Mouse (Mus musculus): ENCODE results near the gene Mmp19. TPM values are rescaled to one million over a fixed set of nuclear protein-coding genes. Genes with fewer than 3 reads are reported as not detected.
A peak's percentile ranks its signal among the peaks of the same experiment; 100 is the strongest.

The Mmp19 gene
- 0.83 and 0.93 TPM in 2 replicates for polyA plus RNA-seq (2016; fragmentation: Nextera tagmentation; extraction: Ambion mirVana)

DNA sequence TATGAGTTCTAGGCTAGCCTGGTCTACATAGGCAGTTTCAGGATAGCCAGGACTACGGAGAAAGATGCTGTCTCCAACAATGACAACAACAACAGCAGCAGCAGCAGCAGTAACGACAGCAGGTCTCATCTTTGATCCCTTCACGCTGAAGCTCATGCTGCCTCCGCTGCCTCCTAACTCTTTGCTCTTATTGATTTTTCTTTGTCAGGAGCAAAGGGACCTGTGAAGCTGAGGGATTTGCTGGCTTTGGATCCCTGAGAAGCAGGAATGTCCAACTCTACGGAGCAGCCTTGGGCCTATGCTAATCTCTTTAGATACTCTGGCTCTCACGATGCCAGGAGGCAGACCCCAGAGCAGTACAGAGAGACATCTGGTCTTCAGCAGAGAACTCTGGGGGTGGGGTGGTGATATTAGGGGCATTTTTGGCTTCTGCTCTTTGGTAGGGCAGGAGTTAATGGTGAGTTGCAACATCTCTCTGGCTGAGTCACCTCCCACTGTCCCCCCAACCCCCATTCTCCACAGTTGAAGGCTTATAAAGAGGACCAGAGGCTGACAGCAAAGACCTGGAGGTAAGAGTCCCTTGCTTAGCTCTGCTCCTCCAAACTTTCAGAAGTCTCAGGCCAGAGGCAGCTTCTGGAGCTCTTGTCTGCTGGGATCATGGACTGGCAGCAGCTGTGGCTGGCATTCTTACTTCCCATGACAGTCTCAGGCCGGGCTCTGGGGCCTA is at the start of gene Mmp19:
Gene Mmp19, plus strand, starts transcription at position 513 of the 727 bp plus-strand sequence.
- H3K9ac ChIP-seq = no peak within 1 kb of the TSS

DNA sequence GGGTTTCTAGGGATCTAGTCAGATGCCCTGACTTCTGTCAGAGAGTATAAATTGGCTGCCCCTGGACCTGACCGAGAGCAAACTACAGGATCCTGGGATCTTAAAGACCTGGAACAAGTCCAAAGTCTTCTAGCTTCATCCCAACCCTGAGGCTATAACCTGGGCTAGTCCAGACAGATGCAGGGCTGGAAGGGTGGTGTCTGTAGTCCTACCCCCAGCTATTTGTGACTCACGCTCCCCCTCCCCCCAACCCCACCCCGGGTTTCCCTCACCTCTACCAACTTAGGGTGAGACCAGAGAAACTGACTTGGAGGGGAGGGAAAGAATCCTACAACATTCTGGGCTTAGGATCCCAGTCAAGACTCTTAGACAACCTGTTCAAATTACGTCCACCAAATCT is 48.1 kb upstream of the Mmp19 start:
- Histone ChIP-seq H3K4me3 (peak overlapping the region; percentile 80), H3K27ac (ENCODE audit: poor library complexity, severe bottlenecking) (no peak overlapping the region), H3K9me3 (replicated peaks) (no peaks in the 10 kb centered on the region), H3K9ac (peak overlapping the region; percentile 36; the same call in 1 of the 2 replicates), H3K36me3 (no peaks in the 10 kb centered on the region), H3K27me3 (replicated peaks) (peaks cover 10% of the 10 kb centered on the region), H3K4me1 (replicated peaks) (peaks cover 20% of the 10 kb centered on the region), H3K4me2 (peak overlapping the region; percentile 93)
- ATAC-seq (ENCODE audit: insufficient number of reproducible peaks, low FRiP score) = no peak
- 32% methylated on average over 4 of the region's 4 CpGs for WGBS

More for the DNA sequence above, at the start of gene Mmp19:
- Histone ChIP-seq H3K4me3 (no peak within 1 kb of the TSS), H3K27ac (ENCODE audit: poor library complexity, severe bottlenecking) (0 out of 2 replicates have a peak within 1 kb of the TSS, but pooled peaks have one; percentile 2), H3K4me2 (0 out of 2 replicates have a peak within 1 kb of the TSS, but pooled peaks have one; percentile 15), H3K4me1 (replicated peaks) (peaks cover 10% of the 10 kb centered on the region; the same call in 1 of the 2 replicates), H3K9me3 (replicated peaks) (no peaks in the 10 kb centered on the region), H3K36me3 (no peaks in the 10 kb centered on the region), H3K27me3 (replicated peaks) (no peaks in the 10 kb centered on the region)
- WGBS = 63% methylated on average over 7 of the region's 7 CpGs
- no peak; the same call in 1 of the 2 replicates for ATAC-seq (ENCODE audit: insufficient number of reproducible peaks, low FRiP score)

DNA sequence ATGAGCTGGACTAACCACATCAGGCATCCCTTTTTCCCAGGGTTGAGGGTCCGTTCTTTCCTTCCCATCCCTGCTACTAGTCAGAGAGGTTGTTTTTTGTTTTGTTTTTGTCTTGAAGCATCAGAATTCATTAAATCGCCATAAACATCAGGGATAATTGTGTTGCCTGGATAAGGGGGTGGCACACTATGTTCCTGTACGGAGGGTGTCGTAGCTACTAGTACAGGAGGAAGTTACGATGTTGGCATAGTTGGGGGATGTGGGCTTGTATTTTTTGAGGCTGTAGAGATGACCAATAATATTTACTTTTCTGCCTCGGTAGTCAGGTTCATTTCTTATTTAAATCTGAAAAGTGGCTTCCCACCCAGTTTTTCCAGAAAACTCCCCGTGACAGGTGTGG is 47.5 kb upstream of the Mmp19 start:
- Histone ChIP-seq H3K9me3 (replicated peaks) (no peaks in the 10 kb centered on the region), H3K9ac (peak overlapping the region; percentile 79), H3K4me2 (peak overlapping the region; percentile 93), H3K27me3 (replicated peaks) (peaks cover 10% of the 10 kb centered on the region), H3K4me1 (replicated peaks) (peaks cover 17% of the 10 kb centered on the region), H3K27ac (ENCODE audit: poor library complexity, severe bottlenecking) (peak overlapping the region; percentile 56), H3K36me3 (no peaks in the 10 kb centered on the region), H3K4me3 (peak overlapping the region; percentile 80)
- ATAC-seq (ENCODE audit: insufficient number of reproducible peaks, low FRiP score) = no peak
- WGBS = 4% methylated on average over 7 of the region's 7 CpGs

DNA sequence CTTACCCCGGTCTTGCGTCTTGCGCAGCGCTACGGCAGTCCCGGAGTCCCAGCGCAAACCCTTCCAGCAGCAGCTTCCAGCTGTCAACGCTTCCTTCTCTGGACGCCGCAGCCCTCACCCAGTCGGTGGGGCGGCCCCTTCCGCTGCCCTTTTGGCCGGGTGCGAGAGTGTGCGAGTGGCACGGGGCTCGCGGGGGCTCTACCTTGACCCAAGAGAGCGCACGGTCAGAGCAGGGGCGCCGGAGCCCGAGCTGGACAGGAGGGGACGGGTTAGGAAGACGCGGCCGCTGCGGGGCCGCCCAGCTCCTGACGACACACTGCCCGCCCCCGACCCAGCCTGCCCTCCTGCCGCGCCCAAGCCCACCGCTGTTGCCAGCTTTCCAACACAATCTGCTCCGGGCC is 46.9 kb upstream of the Mmp19 start:
- under 1% methylated on average over 36 of the region's 37 CpGs for WGBS
- Histone ChIP-seq H3K4me2 (peak overlapping the region; percentile 93), H3K4me1 (replicated peaks) (peaks cover 17% of the 10 kb centered on the region), H3K27me3 (replicated peaks) (peaks cover 10% of the 10 kb centered on the region), H3K9me3 (replicated peaks) (no peaks in the 10 kb centered on the region), H3K9ac (peak overlapping the region; percentile 79), H3K36me3 (no peaks in the 10 kb centered on the region), H3K4me3 (peak overlapping the region; percentile 80), H3K27ac (ENCODE audit: poor library complexity, severe bottlenecking) (peak overlapping the region; percentile 56)
- peak; percentile 62 for ATAC-seq (ENCODE audit: insufficient number of reproducible peaks, low FRiP score)

DNA sequence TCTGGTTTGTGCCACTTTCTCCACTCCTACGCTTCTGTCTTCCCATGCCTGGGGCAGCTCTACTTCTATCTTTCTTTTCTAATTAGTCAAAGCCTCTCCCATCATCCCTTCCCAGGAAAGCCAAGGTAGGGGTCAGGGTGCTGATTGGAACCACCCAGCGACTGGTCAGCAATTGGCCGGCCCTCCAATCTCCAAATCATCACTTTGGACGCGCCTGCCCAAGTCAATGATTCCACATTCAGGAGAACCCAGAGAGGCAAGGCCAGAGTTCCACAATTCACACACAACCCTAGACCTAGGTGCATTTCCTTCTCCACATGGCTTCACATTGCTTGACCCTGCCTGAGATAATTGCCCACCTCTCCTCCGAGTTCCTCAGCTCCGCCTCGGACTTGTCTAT is 46.5 kb upstream of the Mmp19 start:
- 9% methylated on average over 8 of the region's 8 CpGs for WGBS
- Histone ChIP-seq H3K4me3 (peak overlapping the region; percentile 80), H3K9ac (peak overlapping the region; percentile 79), H3K36me3 (no peaks in the 10 kb centered on the region), H3K27me3 (replicated peaks) (peaks cover 10% of the 10 kb centered on the region), H3K4me1 (replicated peaks) (peaks cover 20% of the 10 kb centered on the region), H3K4me2 (peak overlapping the region; percentile 93), H3K9me3 (replicated peaks) (no peaks in the 10 kb centered on the region), H3K27ac (ENCODE audit: poor library complexity, severe bottlenecking) (peak overlapping the region; percentile 56)
- no peak for ATAC-seq (ENCODE audit: insufficient number of reproducible peaks, low FRiP score)

DNA sequence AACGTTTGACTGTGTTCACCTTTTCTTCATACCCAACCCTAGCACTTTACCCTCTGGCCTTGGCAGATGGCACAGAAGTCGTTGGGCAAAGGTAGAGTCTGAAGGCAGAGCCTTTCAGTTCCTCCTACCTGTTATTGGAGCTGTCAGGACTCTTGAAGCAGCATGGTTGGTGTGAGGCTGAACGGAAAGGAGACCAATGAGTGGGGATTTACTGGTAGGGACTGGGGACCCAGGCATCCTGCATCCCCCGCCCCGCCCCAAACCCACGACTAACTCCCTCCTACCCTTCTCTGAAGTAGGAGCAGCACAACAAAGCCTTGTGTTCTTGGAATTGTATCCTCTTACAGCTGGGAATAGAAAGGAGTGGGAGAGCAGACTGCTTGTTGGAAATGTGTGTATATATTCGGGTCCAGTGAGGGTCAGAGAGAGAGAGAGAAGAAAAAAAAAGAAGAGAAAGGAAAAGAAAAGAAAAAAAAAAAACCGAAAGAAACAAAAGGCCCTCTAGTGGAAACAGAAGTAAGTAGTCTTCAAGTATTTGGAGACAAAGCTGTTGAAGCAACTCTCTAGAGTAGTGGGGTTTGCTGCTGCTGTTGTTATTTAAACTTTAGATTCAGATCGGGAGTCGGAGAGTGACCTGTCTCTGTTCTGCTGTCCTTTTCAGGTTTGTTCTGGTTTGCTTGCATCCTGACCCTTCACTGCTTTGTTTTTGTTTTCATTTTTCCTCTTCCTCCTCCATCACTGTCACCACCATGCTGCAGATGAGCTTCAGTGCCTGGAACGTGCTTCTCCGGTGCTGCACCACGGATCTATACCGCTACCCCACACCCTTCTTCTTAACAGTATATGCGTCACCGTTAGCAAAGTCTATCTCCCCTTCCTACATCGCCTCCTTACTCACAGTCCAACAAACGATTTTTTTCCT is 45.8 kb upstream of the Mmp19 start, which contains the start of gene Dgka:
Gene Dgka, minus strand, starts transcription at position 176 of the 922 bp plus-strand sequence.
- Histone ChIP-seq H3K27ac (ENCODE audit: poor library complexity, severe bottlenecking) (peak within 1 kb of the TSS; percentile 56), H3K4me3 (peak within 1 kb of the TSS; percentile 80), H3K36me3 (no peaks in the 10 kb centered on the region), H3K9ac (peak within 1 kb of the TSS; percentile 79), H3K27me3 (replicated peaks) (peaks cover 10% of the 10 kb centered on the region), H3K4me2 (peak within 1 kb of the TSS; percentile 93), H3K4me1 (replicated peaks) (peaks cover 27% of the 10 kb centered on the region), H3K9me3 (replicated peaks) (no peaks in the 10 kb centered on the region)
- 19% methylated on average over 18 of the region's 18 CpGs for WGBS
- no peak for ATAC-seq (ENCODE audit: insufficient number of reproducible peaks, low FRiP score)

DNA sequence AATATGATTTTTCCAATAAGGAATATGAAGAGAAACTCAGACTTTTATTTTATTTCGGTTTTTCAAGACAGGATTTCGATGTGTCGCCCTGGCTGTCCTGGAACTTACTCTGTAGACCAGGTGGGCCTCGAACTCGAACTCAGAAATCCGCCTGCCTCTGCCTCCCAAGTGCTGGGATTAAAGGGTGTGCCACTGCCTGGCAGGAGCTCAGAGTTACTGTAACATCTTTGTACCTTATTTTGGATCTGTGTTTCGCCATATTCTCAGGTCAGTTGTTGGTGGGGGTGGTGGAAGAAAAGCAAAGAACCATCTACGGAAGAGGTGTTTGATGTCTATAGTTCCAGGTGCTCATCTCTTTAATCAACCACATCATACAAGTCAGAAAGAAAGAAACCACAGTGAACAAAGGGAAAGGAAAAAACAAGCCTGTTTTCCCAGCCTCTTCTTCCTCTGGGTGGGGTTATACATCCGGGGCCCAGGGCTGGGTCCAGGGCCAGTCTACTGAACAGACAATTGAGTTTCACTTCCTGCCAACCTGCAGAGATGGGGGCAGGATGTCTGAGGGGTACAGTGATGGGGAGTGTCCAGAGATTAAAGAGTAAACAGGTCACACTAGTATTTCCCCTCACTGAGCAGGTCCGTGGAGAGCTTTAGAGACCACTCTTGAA is 44.6 kb upstream of the Mmp19 start:
- no peaks in the 10 kb centered on the region for H3K9me3 ChIP-seq (replicated peaks)
- ATAC-seq (ENCODE audit: insufficient number of reproducible peaks, low FRiP score) = no peak
- no peak overlapping the region for H3K4me3 ChIP-seq
- WGBS = 88% methylated on average over 10 of the region's 10 CpGs
- H3K4me2 ChIP-seq = no peak overlapping the region
- peaks cover 27% of the 10 kb centered on the region for H3K4me1 ChIP-seq (replicated peaks)
- H3K27ac ChIP-seq (ENCODE audit: poor library complexity, severe bottlenecking) = no peak overlapping the region
- no peak overlapping the region for H3K9ac ChIP-seq
- peaks cover 10% of the 10 kb centered on the region for H3K27me3 ChIP-seq (replicated peaks)
- no peaks in the 10 kb centered on the region for H3K36me3 ChIP-seq

DNA sequence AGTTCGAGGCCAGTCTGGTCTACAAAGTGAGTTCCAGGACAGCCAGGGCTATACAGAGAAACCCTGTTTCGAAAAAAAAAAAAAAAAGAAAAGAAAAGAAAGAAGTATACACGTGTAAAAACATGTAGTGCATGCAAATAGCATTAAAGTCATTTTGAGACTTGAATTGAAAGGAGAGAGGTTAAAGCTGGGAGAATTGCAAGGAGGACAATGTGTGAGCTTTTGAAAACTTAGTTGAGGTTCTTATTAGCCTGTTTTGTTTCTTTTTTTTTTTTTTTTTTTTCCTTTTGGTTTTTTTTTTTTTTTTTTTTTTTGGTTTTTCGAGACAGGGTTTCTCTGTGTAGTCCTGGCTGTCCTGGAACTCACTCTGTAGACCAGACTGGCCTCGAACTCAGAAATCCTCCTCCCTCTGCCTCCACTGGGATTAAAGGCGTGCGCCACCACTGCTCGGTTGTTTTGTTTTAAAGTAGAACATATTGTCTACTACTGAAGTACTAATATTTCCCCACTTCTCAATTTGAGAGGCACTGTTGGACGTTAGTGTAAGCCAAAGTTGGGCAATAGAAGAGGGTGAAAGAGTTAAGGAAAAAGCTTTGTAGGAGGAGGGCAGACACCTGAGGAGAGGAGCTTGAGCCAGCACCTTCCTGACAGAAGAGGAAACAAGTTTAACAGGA is 43.6 kb upstream of the Mmp19 start:
- ATAC-seq (ENCODE audit: insufficient number of reproducible peaks, low FRiP score) = no peak
- H3K4me3 ChIP-seq = peak overlapping the region; percentile 82
- H3K9me3 ChIP-seq (replicated peaks) = no peaks in the 10 kb centered on the region
- H3K4me2 ChIP-seq = peak overlapping the region; percentile 88
- peak overlapping the region; percentile 95 for H3K27ac ChIP-seq (ENCODE audit: poor library complexity, severe bottlenecking)
- peak overlapping the region; percentile 87 for H3K9ac ChIP-seq
- H3K4me1 ChIP-seq (replicated peaks) = peaks cover 27% of the 10 kb centered on the region
- 0 out of 2 replicates have a peak, but pooled peaks cover under 1% of the 10 kb centered on the region for H3K36me3 ChIP-seq
- peaks cover 6% of the 10 kb centered on the region for H3K27me3 ChIP-seq (replicated peaks)
- 43% methylated on average over 9 of the region's 9 CpGs for WGBS

DNA sequence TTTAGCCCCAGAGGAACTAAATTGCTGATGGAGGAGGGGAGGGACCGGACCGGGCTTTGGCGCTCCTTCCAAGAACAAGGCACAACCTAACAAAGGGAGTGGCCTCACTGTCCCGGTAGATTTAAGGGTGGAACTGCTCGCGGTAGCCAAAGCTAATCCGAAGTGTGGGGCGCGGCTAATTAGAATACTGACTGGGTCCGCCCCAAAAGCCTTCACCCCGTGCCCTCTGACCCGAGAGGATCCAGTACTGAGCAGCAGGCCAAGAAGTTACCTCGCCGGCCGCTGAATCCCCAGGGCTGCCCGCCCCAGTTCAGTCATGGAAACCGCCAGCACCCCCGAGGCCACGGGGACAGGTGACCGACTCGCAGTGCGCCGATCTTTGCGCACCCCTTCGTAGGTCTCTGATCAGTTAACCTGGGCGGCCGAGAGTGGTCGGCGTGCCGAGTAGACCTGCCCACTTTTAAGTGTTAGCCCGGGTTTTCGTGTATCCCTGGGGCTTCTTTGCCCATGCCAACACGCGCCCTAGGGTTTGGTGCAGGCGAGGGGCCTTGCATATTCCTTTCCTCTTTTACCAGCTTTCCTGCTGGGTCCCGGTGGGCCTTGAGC is 43.0 kb upstream of the Mmp19 start, which contains the start of gene Pym1:
Gene Pym1, plus strand, starts transcription at position 244 of the 606 bp plus-strand sequence.
- H3K9ac ChIP-seq = peak within 1 kb of the TSS; percentile 87
- 0 out of 2 replicates have a peak, but pooled peaks cover under 1% of the 10 kb centered on the region for H3K27me3 ChIP-seq (replicated peaks)
- ATAC-seq (ENCODE audit: insufficient number of reproducible peaks, low FRiP score) = peak; percentile 78
- H3K36me3 ChIP-seq = peaks cover 6% of the 10 kb centered on the region
- no peaks in the 10 kb centered on the region for H3K9me3 ChIP-seq (replicated peaks)
- peak within 1 kb of the TSS; percentile 88 for H3K4me2 ChIP-seq
- H3K27ac ChIP-seq (ENCODE audit: poor library complexity, severe bottlenecking) = peak within 1 kb of the TSS; percentile 95
- peak within 1 kb of the TSS; percentile 82 for H3K4me3 ChIP-seq
- peaks cover 23% of the 10 kb centered on the region for H3K4me1 ChIP-seq (replicated peaks)
- under 1% methylated on average over 36 of the region's 36 CpGs for WGBS
